Mouse (Mus musculus): Measurements from ENCODE around the gene Txlna.

- TF ChIP-seq CTCF (IDR thresholded peaks at IDR 0.05; ENCODE audit: borderline replicate concordance, control insufficient read depth, extremely low read depth, insufficient read depth, low read length, poor library complexity) (no peak), POLR2A (IDR thresholded peaks at IDR 0.05; ENCODE audit: control insufficient read depth, extremely low read depth, insufficient read depth, low read length, poor library complexity) (no peak)
Measured at GRCm38 (mm10) chr4:129625496-129625895, 15.4 kb downstream of the Txlna start.
